Mouse (Mus musculus): ENCODE data around the gene Slc7a6. TPM values are rescaled to one million over a fixed set of nuclear protein-coding genes. Genes with fewer than 3 reads are reported as not detected.
A peak's percentile ranks its signal among the peaks of the same experiment; 100 is the strongest.

Slc7a6 gene
- 88.3 and 89.4 TPM in 2 replicates for polyA plus RNA-seq (2014; fragmentation: Nextera tagmentation; extraction: Ambion mirVana)

DNA sequence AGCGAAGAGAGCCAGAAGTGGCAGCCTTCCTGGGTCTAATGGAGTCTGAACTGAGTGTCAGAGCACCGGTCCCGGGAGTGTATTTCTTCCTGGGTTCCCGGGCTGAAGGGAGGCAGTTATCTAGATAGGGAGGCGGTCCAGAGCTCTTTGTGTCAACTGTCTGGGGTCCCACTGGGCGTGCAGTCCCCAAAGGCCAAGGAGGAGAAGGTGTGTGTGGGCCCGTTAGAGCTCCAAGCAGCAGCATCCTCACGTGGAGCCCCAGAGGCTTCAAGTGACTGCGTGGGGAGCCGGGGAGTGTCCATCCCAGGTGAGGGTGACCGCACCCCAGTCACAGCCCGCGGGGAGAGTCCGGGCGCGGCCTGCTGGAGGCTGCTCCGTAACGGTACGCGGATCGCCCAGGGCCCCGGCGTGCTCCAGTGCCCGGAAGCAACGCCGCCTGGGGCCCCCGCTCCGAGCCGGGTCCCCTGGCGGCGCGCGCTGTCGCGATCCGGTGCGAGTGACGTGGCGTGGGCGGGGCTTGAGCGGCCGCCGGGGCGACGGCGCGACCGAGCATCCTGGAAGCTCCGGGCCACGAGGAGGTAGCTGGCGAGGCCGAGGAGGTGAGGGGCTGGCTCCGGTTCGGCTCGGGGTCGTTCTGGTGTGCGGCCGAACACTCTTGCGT is at the start of gene Slc7a6:
Gene Slc7a6 (plus strand): TSS at position 502 of the 661 bp plus-strand sequence.
- under 1% methylated on average over 59 of the region's 59 CpGs for WGBS
- ATAC-seq (ENCODE audit: low FRiP score) (peak; percentile 94), DNase-seq (ENCODE audit: low spot score, missing footprints) (peak; percentile 99)
- Histone ChIP-seq H3K27me3 (ENCODE audit: control insufficient read depth, insufficient read depth, low read length) (no peaks in the 10 kb centered on the region), H3K4me1 (ENCODE audit: control insufficient read depth, insufficient read depth, low read length) (peaks cover 8% of the 10 kb centered on the region), H3K36me3 (ENCODE audit: control insufficient read depth, insufficient read depth, low read length) (no peaks in the 10 kb centered on the region), H3K27ac (ENCODE audit: low read depth, low read length) (peak within 1 kb of the TSS; percentile 75), H3K9me3 (ENCODE audit: control insufficient read depth, low read length) (no peaks in the 10 kb centered on the region), H3K9ac (ENCODE audit: low read length) (peak within 1 kb of the TSS; percentile 90), H3K4me2 (peak within 1 kb of the TSS; percentile 82), H3K4me3 (ENCODE audit: low read depth, low read length) (peak within 1 kb of the TSS; percentile 84)

DNA sequence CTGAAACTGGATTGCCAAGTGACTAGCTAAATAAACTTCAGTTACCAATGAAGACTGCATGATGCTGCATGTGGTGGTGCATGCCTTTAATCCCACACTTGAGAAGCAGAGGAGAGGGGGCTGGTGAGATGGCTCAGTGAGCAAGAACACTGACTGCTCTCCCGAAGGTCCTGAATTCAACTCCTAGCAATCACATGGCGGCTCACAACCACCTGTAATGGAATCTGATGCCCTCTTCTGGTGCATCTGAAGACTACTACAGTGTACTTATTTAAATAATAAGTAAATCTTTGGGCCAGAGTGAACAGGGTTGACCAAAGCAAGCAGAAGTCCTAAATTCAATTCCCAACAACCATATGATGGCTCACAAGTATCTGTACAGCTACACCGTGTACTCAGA is 45.2 kb upstream of the Slc7a6 start:
- Histone ChIP-seq H3K4me2 (no peak overlapping the region), H3K4me3 (ENCODE audit: low read depth, low read length) (no peak overlapping the region), H3K27ac (ENCODE audit: low read depth, low read length) (no peak overlapping the region), H3K36me3 (ENCODE audit: control insufficient read depth, insufficient read depth, low read length) (0 out of 2 replicates have a peak, but pooled peaks cover 3% of the 10 kb centered on the region), H3K27me3 (ENCODE audit: control insufficient read depth, insufficient read depth, low read length) (no peaks in the 10 kb centered on the region), H3K9me3 (ENCODE audit: control insufficient read depth, low read length) (no peaks in the 10 kb centered on the region), H3K4me1 (ENCODE audit: control insufficient read depth, insufficient read depth, low read length) (no peaks in the 10 kb centered on the region), H3K9ac (ENCODE audit: low read length) (no peak overlapping the region)
- DNase-seq (ENCODE audit: low spot score, missing footprints) (no peak), ATAC-seq (ENCODE audit: low FRiP score) (no peak)
- 82% methylated on average over 3 of the region's 3 CpGs for WGBS

- Histone ChIP-seq H3K9me3 (ENCODE audit: control insufficient read depth, low read length) (no peaks in the 10 kb centered on the region), H3K36me3 (ENCODE audit: control insufficient read depth, insufficient read depth, low read length) (peaks cover 12% of the 10 kb centered on the region; the same call in 1 of the 2 replicates), H3K9ac (ENCODE audit: low read length) (no peak overlapping the region), H3K4me3 (ENCODE audit: low read depth, low read length) (no peak overlapping the region), H3K27me3 (ENCODE audit: control insufficient read depth, insufficient read depth, low read length) (no peaks in the 10 kb centered on the region), H3K4me1 (ENCODE audit: control insufficient read depth, insufficient read depth, low read length) (no peaks in the 10 kb centered on the region), H3K27ac (ENCODE audit: low read depth, low read length) (no peak overlapping the region), H3K4me2 (no peak overlapping the region)
- no peak for DNase-seq (ENCODE audit: low spot score, missing footprints)
- 94% methylated on average over 1 of the region's 1 CpGs for WGBS
- no peak for ATAC-seq (ENCODE audit: low FRiP score)
Observed at GRCm38 (mm10) chr8:106126055-106126454, 42.6 kb upstream of the Slc7a6 start.

GRCm38 (mm10) chr8:106127054-106127453 is 41.6 kb upstream of the Slc7a6 start:
- Histone ChIP-seq H3K4me1 (ENCODE audit: control insufficient read depth, insufficient read depth, low read length) (no peaks in the 10 kb centered on the region), H3K4me3 (ENCODE audit: low read depth, low read length) (no peak overlapping the region), H3K9me3 (ENCODE audit: control insufficient read depth, low read length) (no peaks in the 10 kb centered on the region), H3K4me2 (no peak overlapping the region), H3K9ac (ENCODE audit: low read length) (no peak overlapping the region), H3K27ac (ENCODE audit: low read depth, low read length) (no peak overlapping the region), H3K27me3 (ENCODE audit: control insufficient read depth, insufficient read depth, low read length) (no peaks in the 10 kb centered on the region; the same call in 1 of the 2 replicates), H3K36me3 (ENCODE audit: control insufficient read depth, insufficient read depth, low read length) (peaks cover 12% of the 10 kb centered on the region; the same call in 1 of the 2 replicates)
- DNase-seq (ENCODE audit: low spot score, missing footprints) (no peak), ATAC-seq (ENCODE audit: low FRiP score) (no peak)
- WGBS, result 78% methylated on average over 3 of the region's 3 CpGs

GRCm38 (mm10) chr8:106127882-106128410 is 40.7 kb upstream of the Slc7a6 start:
- no peak overlapping the region for H3K27ac ChIP-seq (ENCODE audit: low read depth, low read length)
- H3K4me2 ChIP-seq, result no peak overlapping the region
- no peak overlapping the region for H3K4me3 ChIP-seq (ENCODE audit: low read depth, low read length)
- no peak for DNase-seq (ENCODE audit: low spot score, missing footprints)
- 93% methylated on average over 10 of the region's 10 CpGs for WGBS
- H3K9ac ChIP-seq (ENCODE audit: low read length), result no peak overlapping the region
- no peak for ATAC-seq (ENCODE audit: low FRiP score)
- no peaks in the 10 kb centered on the region for H3K4me1 ChIP-seq (ENCODE audit: control insufficient read depth, insufficient read depth, low read length)
- peaks cover 12% of the 10 kb centered on the region; the same call in 1 of the 2 replicates for H3K36me3 ChIP-seq (ENCODE audit: control insufficient read depth, insufficient read depth, low read length)
- H3K9me3 ChIP-seq (ENCODE audit: control insufficient read depth, low read length), result no peaks in the 10 kb centered on the region
- H3K27me3 ChIP-seq (ENCODE audit: control insufficient read depth, insufficient read depth, low read length), result no peaks in the 10 kb centered on the region; the same call in 1 of the 2 replicates

GRCm38 (mm10) chr8:106129232-106129930 is 39.3 kb upstream of the Slc7a6 start:
- H3K4me3 ChIP-seq (ENCODE audit: low read depth, low read length), result no peak overlapping the region
- peaks cover 5% of the 10 kb centered on the region for H3K27me3 ChIP-seq (ENCODE audit: control insufficient read depth, insufficient read depth, low read length)
- no peak overlapping the region for H3K27ac ChIP-seq (ENCODE audit: low read depth, low read length)
- peaks cover 12% of the 10 kb centered on the region; the same call in 1 of the 2 replicates for H3K36me3 ChIP-seq (ENCODE audit: control insufficient read depth, insufficient read depth, low read length)
- no peak overlapping the region for H3K4me2 ChIP-seq
- H3K9ac ChIP-seq (ENCODE audit: low read length), result no peak overlapping the region
- ATAC-seq (ENCODE audit: low FRiP score) (no peak), DNase-seq (ENCODE audit: low spot score, missing footprints) (no peak)
- H3K4me1 ChIP-seq (ENCODE audit: control insufficient read depth, insufficient read depth, low read length), result no peaks in the 10 kb centered on the region
- no peaks in the 10 kb centered on the region for H3K9me3 ChIP-seq (ENCODE audit: control insufficient read depth, low read length)

DNA sequence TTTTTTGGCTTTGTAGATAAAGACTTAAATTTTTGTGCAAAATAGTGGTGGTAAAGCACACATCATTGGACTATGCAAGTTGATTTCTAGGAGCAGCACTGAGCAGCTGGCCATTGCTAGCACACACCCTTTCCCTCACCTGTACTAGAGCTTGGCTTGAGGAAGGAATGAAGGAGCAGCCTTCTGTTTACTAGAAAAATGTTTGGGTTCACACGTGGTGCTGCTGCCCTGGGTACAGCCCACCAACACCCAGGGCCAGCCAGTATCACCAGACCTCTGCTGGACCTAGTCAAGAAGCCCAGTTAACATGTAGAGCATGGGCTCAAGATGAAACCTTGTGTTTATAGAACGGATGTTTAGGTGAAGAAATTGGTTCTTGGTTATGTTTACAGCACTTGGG is 38.7 kb upstream of the Slc7a6 start:
- WGBS, result 97% methylated on average over 2 of the region's 2 CpGs
- Histone ChIP-seq H3K4me3 (ENCODE audit: low read depth, low read length) (no peak overlapping the region), H3K4me2 (no peak overlapping the region), H3K9ac (ENCODE audit: low read length) (no peak overlapping the region), H3K9me3 (ENCODE audit: control insufficient read depth, low read length) (no peaks in the 10 kb centered on the region), H3K27me3 (ENCODE audit: control insufficient read depth, insufficient read depth, low read length) (peaks cover 11% of the 10 kb centered on the region), H3K4me1 (ENCODE audit: control insufficient read depth, insufficient read depth, low read length) (no peaks in the 10 kb centered on the region), H3K36me3 (ENCODE audit: control insufficient read depth, insufficient read depth, low read length) (peaks cover 12% of the 10 kb centered on the region; the same call in 1 of the 2 replicates), H3K27ac (ENCODE audit: low read depth, low read length) (no peak overlapping the region)
- ATAC-seq (ENCODE audit: low FRiP score), result no peak
- no peak for DNase-seq (ENCODE audit: low spot score, missing footprints)

DNA sequence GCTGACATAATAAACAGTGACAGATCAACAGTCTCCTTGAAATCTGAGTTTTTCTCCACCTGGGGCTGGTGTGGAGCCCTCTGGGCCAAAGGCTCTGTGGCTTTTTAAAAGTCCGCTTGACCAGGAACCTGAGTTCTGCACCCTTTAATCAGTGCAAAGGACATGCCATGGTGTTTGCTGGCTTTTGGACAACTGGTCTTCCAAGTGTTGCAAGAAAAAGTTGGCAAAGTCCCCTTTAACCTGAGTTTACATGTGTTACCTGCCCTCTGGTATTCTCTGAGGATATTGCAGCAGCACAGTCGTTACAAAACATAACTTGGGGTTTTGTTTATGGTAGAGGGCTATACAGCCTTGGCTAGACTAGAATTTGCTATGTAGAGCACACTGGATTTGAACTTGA is 38.2 kb upstream of the Slc7a6 start:
- Histone ChIP-seq H3K4me3 (ENCODE audit: low read depth, low read length) (no peak overlapping the region), H3K27ac (ENCODE audit: low read depth, low read length) (no peak overlapping the region), H3K27me3 (ENCODE audit: control insufficient read depth, insufficient read depth, low read length) (peaks cover 16% of the 10 kb centered on the region), H3K4me2 (no peak overlapping the region), H3K9ac (ENCODE audit: low read length) (no peak overlapping the region), H3K9me3 (ENCODE audit: control insufficient read depth, low read length) (no peaks in the 10 kb centered on the region), H3K36me3 (ENCODE audit: control insufficient read depth, insufficient read depth, low read length) (peaks cover 12% of the 10 kb centered on the region; the same call in 1 of the 2 replicates), H3K4me1 (ENCODE audit: control insufficient read depth, insufficient read depth, low read length) (no peaks in the 10 kb centered on the region)
- 84% methylated on average over 2 of the region's 2 CpGs for WGBS
- DNase-seq (ENCODE audit: low spot score, missing footprints), result no peak
- no peak for ATAC-seq (ENCODE audit: low FRiP score)

- H3K4me1 ChIP-seq (ENCODE audit: control insufficient read depth, insufficient read depth, low read length), result peaks cover under 1% of the 10 kb centered on the region
- H3K4me2 ChIP-seq, result no peak overlapping the region
- H3K27me3 ChIP-seq (ENCODE audit: control insufficient read depth, insufficient read depth, low read length), result peaks cover 21% of the 10 kb centered on the region
- ATAC-seq (ENCODE audit: low FRiP score) (no peak), DNase-seq (ENCODE audit: low spot score, missing footprints) (no peak)
- H3K27ac ChIP-seq (ENCODE audit: low read depth, low read length), result no peak overlapping the region
- WGBS, result 98% methylated on average over 4 of the region's 4 CpGs
- H3K9ac ChIP-seq (ENCODE audit: low read length), result no peak overlapping the region
- H3K4me3 ChIP-seq (ENCODE audit: low read depth, low read length), result no peak overlapping the region
- H3K36me3 ChIP-seq (ENCODE audit: control insufficient read depth, insufficient read depth, low read length), result peaks cover 12% of the 10 kb centered on the region; the same call in 1 of the 2 replicates
- H3K9me3 ChIP-seq (ENCODE audit: control insufficient read depth, low read length), result no peaks in the 10 kb centered on the region
Observed at GRCm38 (mm10) chr8:106131021-106131420, 37.6 kb upstream of the Slc7a6 start.
